Mouse (Mus musculus) CD8-positive naive resting alpha-beta T cell, adult 2 months (primary cell): ENCODE data around the gene Sptan1.

Experiments used
- DNase-seq, 2 experiments: peaks; one replicate each; pipeline ENCODE4 v3.0.0; 2022; ENCODE audit warnings: low read depth in 2 of 2, low spot score in 2 of 2

Gene Sptan1

GRCm38 (mm10) chr2:30058418-30058817 is 93.1 kb downstream of the Sptan1 start:
- no peak for DNase-seq

DNA sequence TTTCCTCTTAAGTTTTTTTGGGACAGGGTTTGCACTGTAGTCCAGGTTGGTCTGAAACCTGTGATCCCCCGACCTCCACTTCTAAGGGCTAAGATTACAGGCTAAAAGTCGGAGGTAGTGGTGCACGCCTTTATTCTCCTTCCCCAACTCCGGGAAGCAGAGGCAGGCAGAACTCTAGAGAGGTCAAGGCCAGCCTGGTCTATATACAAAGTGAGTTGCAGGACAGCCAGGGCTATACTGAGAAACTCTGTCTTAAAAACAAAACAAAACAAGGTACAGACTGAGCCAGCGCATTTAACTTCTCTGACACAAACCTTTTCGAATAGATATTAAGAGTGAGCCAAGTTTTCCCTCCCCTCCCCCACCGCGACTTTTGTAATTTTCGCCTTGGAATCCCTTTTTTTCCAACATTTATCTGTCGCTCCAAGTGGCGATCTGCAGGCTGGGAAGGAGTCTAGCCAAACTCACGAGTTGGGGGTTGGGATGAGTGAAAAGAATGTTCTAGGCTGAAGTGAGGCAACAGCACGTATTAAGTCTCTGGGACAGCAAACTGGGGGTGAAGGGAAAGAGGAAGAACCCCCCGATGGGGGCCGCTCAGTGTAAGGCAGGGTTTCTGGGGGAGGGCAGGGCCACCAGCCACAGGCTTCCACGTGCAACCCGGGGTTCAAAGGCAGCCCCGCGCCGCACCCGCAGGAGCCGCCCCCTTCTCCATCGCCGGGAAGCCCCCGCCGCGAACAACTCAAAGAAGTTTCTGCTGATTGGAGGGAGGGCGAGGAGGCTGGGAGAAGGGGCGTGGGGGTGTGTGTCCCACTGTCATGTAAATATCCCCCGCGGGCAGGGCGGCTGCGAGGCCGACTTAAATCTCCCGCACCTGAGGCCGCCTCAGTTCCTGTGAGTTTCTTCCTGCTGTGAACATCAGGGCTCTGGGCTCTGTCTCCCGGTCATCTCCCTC is 96.1 kb downstream of the Sptan1 start:
- DNase-seq: peak; percentile 50 to 54

GRCm38 (mm10) chr2:30062249-30063093 is 97.1 kb downstream of the Sptan1 start:
- DNase-seq: peak in 1 of 2 experiments; percentile 24

GRCm38 (mm10) chr2:30063235-30063634 is 97.9 kb downstream of the Sptan1 start:
- DNase-seq: no peak

DNA sequence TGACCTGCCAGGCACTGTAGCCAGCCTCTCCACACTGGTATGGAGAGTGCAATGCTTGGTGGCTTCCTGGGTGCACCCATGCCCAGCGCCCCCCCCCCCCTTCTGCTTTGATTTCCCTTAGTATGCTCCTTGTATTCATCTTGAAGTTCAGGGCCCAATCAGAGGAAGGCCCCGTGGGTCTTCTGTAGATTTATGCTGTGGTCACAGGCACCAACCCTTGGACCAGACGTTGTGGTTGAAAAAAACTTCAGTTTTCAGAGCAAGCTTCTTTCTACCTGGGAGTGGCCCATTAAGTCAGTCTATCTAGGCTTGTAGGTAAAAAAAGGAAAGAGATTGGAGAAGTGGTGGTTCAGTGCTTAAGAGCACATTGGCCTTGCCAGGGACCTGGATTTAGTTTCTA is 98.4 kb downstream of the Sptan1 start:
- no peak for DNase-seq

GRCm38 (mm10) chr2:30064298-30064697 is 98.9 kb downstream of the Sptan1 start:
- DNase-seq: no peak

DNA sequence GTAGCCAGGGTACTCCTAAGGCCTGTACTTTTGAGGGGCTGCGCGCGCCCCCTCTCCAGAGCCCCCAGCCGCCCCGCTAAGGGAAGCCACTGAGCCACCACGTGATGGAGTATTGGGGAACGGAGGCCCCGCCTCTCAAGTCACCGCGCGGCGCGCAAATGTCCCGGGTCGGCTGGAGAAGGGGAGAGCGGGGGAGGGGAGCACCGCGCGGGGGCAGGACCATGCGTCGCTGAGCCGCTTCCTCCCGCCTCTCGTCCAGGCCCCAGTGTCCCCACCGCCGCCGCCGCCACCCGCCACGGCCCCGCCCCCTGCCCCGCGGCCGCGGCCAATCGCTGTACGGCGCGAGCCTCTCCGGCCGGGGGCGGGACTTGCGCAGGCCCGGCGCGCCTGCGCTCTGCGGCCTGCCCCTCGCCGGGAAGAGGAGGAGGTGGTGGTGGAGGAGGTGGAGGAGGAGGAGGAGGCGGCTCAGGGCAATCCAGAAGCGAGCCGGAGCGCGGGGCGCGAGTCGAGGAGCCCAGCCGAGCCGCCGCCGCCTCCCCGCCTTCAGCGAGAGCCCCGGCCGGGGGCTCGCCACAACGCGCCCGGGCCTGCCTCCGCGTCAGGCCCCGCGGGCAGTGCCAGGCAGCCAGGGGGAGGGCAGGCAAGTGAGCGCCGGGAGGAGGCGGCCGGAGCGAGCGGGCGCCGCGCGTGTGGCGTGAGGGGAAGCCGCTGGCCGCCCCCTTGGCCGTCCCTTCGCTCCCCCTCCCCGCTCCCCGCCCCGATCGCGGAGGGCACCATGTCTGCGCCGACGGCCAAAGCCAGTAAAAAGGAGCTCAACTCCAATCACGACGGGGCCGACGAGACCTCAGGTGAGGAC is 100.9 kb downstream of the Sptan1 start:
- peak; percentile 78 to 82 for DNase-seq

- DNase-seq: peak; percentile 32 to 35
Measured at GRCm38 (mm10) chr2:30067031-30067888, 101.9 kb downstream of the Sptan1 start.

GRCm38 (mm10) chr2:30067962-30068361 is 102.6 kb downstream of the Sptan1 start:
- no peak for DNase-seq

DNA sequence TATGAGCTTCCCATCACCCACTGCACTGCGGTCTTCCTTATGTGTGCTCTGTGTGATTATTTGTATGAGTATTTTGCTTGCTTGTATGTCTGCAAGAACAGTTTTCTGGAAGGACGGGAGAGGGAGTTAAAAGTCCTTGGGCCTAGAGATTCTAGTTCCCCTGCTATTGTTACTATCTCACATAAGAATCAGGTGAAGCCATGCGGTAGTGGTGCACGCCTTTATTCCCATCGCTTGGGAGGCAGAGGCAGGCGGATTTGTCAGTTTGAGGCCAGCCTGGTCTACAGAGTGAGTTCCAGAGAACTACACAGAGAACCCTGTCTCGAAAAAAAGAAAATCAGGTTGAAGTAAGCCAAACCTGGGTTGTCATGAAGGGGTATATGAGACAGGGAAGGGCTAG is 107.5 kb downstream of the Sptan1 start:
- DNase-seq: no peak

DNA sequence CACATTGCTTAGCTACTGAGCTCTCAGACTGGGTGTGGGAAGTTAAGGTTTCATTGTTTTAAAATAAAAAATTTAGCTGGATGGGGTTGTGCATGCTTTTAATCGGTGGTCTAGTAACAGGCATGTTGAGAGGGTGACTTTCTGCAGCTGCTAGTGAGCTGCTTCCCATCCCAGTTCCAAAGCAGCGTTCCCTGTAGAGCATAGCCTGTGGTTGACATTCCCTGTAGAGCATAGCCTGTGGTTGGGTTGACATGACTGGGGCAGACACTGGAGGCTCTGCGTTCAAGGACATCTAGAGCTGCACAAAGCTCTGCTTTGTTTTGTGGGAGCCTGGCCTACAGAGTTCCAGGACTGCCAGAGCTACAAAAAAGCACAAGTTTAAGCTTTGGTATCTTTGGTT is 107.9 kb downstream of the Sptan1 start:
- DNase-seq: no peak

- DNase-seq: no peak
Measured at GRCm38 (mm10) chr2:30075625-30076024, 110.3 kb downstream of the Sptan1 start.

DNA sequence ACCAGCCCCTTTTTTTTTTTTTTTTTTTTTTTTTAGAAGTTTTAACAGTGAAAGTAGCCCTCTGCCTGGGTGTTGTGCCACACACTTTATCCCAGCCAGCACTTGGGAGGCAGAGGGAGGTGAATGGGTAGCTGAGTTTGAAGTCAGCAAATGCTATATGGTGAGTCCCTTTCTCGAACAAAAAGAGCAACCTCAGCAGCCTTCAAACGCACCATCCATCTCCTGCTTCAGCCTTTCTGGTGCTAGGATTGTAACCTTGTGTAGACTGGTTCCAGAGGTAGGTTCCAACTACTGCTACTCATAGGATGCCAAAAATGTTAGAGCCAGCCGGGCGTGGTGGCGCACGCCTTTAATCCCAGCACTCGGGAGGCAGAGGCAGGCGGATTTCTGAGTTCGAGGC is 111.1 kb downstream of the Sptan1 start:
- DNase-seq: no peak

DNA sequence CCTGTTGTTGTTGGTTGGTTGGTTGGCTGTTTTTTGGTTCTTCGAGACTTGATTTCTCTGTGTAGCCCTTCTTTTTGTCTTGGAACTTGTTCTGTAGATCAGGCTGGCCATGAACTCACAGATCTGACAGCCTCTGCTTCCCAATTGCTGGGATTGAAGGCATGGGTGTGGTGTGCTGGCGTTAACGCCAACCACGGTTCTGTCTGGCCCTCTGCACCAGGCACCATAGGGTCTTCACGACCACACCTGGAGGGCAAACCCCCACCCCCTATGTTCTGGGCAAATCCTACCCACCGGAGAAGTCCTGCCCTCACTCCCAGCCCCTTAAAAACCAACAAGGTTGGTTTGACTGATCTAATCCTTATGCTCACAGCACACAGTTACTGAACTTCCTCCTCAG is 111.6 kb downstream of the Sptan1 start:
- no peak for DNase-seq

DNA sequence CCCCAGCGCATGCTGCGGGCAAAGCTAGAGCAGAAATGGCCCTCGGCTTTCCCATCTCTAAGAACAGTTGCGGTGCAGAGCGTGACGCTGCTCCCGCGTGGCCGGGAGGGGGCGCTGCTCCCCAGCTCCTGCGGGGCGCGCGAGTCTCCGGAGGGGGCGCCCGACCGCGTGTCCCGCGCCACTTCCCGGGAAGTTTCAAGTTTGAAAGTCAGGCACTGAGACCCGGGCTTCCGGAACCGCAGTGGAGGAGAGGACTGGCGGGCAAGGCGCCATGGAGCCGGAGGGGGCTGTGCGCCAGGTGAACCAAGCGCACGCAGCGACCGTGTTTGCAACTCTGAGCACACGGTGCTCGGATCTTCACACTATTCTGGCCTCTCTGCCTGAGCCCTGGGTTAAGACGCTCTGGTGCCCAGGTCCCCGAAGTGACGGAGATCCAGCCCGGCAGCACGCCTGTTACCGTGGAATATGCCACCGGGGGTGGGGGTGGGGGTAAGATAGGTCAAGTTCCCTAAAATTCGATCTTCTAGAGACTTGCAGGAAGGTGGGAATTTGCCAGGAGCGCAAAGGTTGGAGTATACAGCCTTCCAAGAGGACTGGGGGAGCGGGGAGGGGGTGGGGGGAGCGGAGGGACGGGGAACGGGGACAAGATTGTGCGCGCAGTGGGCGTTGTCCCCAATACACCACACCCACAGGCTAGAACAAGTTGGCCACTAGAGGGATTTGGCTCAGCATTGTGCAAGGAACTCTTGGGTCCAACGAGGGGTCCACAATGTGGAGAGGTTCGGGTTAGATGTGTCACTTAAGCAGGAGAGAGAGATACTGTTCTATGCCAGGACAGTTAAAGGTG is 112.4 kb downstream of the Sptan1 start, which contains the start of gene Pkn3:
Pkn3 (plus strand) TSS at position 183 of the 847 bp plus-strand sequence.
- DNase-seq: peak; percentile 76

DNA sequence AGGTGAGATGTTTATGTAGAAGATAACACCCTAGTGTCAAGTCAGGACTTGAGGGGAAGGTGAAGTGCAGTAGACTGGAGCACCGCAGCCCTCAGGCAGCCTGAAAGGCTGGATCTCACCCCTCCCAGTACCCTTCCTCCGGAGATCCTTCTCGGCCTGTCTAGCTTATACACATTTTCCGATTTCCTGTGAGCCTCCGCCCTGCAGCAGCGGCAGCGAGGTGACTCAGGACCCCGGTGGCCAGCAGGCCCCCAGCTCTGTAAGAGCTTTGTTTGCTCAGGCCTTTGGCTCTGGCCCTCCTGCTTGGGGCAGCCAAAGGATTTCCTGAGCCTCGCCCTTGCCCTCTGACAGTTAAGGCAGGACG is 113.0 kb downstream of the Sptan1 start:
- DNase-seq: no peak

DNA sequence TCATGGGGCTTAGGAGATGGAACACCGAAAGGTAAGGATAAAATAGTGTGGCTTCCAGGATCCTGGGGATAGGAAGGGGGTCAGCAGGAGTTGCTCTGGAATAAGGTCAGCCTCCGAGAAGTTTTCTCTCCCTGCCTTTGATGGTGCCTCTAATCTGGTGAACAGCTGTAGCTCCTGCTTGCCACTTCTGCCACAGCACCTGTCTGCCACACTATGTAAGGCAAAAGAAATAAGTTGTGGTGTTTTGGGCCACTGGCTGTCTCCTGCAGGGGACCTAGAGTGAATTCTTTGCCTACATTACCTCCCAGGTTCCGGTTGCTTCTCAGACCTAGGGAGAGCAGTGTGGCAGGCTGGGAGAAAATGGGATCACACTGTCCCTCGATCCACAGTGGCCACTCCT is 113.4 kb downstream of the Sptan1 start:
- no peak for DNase-seq

DNA sequence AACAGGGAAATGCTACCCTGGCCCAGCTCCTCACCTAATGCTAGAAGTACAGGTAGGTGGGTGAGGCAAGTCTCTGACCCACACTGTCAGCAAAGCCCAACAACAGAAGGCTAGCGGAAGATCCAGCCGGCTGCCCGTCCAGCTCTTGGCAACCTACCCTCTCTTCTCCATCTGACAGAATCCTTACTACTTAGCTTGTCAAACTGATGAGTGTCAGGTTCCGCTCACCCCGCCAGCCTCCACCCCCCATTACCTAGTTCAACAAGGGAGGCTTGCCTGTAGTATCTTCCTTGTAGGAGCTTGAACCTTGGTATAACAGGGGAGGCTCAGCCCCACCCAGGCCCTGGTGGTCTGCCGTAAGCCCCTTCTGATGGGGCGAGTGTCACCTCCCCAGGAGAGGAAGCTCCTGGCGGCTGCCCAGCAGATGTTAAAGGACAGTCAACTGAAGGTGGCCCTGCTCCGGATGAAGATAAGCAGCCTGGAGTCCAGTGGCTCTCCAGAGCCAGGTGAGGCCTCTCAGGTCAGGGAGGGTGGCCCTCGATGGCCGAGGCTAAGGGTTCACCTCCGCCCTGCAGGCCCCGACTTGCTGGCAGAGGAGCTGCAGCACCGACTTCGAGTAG is 114.9 kb downstream of the Sptan1 start:
- DNase-seq: no peak
